Mouse (Mus musculus): ENCODE data around the gene Cnga1. TPM values are rescaled to one million over a fixed set of nuclear protein-coding genes. Genes with fewer than 3 reads are reported as not detected.

Cnga1 gene
- total and polyA plus RNA-seq, 2 experiments from 2014 or later, result 0.06 TPM; not detected in 1

GRCm38 (mm10) chr5:72556245-72556644, 87.8 kb downstream of the Cnga1 start:
- Histone ChIP-seq H3K9me3 (ENCODE audit: low read length) (no peaks in the 10 kb centered on the region), H3K36me3 (ENCODE audit: insufficient read depth, low read length) (peaks cover 6% of the 10 kb centered on the region; the same call in 1 of the 2 replicates), H3K4me1 (ENCODE audit: insufficient read depth, low read length) (no peaks in the 10 kb centered on the region), H3K4me3 (ENCODE audit: low read depth, low read length) (no peak overlapping the region), H3K4me2 (ENCODE audit: low read depth, low read length, poor library complexity, severe bottlenecking) (no peak overlapping the region), H3K9ac (replicated peaks; ENCODE audit: low read length, poor library complexity, severe bottlenecking) (no peak overlapping the region), H3K27ac (ENCODE audit: low read depth, low read length) (no peak overlapping the region), H3K27me3 (ENCODE audit: insufficient read depth, low read length) (no peaks in the 10 kb centered on the region)
- DNase-seq (ENCODE audit: low spot score), result no peak
- no peak for ATAC-seq (ENCODE audit: low FRiP score)
- TF ChIP-seq CTCF (IDR thresholded peaks at IDR 0.05), result no peak
- 67% methylated on average over 3 of the region's 3 CpGs for WGBS

Other genes starting within 250 kb of the Cnga1 start
- gene Corin, start 139.8 kb downstream of the Cnga1 start, total RNA-seq (2014; rRNA removed), result 0.33 and 0.57 TPM in 2 replicates
- gene Corin, start 139.8 kb downstream of the Cnga1 start, polyA plus RNA-seq (2015; fragmentation: Nextera tagmentation; extraction: Ambion mirVana), result 0.12 and 0.14 TPM in 2 replicates
- 12.6 and 15.7 TPM in 2 replicates for gene Nfxl1, start 84.6 kb downstream of the Cnga1 start, total RNA-seq (2014; rRNA removed)
- gene Nfxl1, start 84.6 kb downstream of the Cnga1 start, polyA plus RNA-seq (2015; fragmentation: Nextera tagmentation; extraction: Ambion mirVana), result 7.9 and 8.2 TPM in 2 replicates
- 3.6 and 5.5 TPM in 2 replicates for gene Zar1, start 63.0 kb downstream of the Cnga1 start, total RNA-seq (2014; rRNA removed)
- 7.3 and 8.6 TPM in 2 replicates for gene Zar1, start 63.0 kb downstream of the Cnga1 start, polyA plus RNA-seq (2015; fragmentation: Nextera tagmentation; extraction: Ambion mirVana)
- gene Gm5868, start 56.7 kb downstream of the Cnga1 start, total RNA-seq (2014; rRNA removed), result 2.9 and 3.4 TPM in 2 replicates
- gene Gm5868, start 56.7 kb downstream of the Cnga1 start, polyA plus RNA-seq (2015; fragmentation: Nextera tagmentation; extraction: Ambion mirVana), result 4.3 and 4.8 TPM in 2 replicates
- 0.24 and 0.55 TPM in 2 replicates for gene Nipal1, start 3.5 kb upstream of the Cnga1 start, total RNA-seq (2014; rRNA removed)
- gene Nipal1, start 3.5 kb upstream of the Cnga1 start, polyA plus RNA-seq (2015; fragmentation: Nextera tagmentation; extraction: Ambion mirVana), result 0.33 and 0.70 TPM in 2 replicates
- 0.05 TPM in 1 of 2 replicates, not detected in the other for gene Txk, start 108.5 kb upstream of the Cnga1 start, total RNA-seq (2014; rRNA removed)
- gene Txk, start 108.5 kb upstream of the Cnga1 start, polyA plus RNA-seq (2015; fragmentation: Nextera tagmentation; extraction: Ambion mirVana), result 0.14 and 0.15 TPM in 2 replicates
- 3.9 and 5.4 TPM in 2 replicates for gene Tec, start 224.2 kb upstream of the Cnga1 start, total RNA-seq (2014; rRNA removed)
- gene Tec, start 224.2 kb upstream of the Cnga1 start, polyA plus RNA-seq (2015; fragmentation: Nextera tagmentation; extraction: Ambion mirVana), result 2.3 TPM in 2 replicates